8 mouse cellular contexts compared by ENCODE assay signal in the genomic region with DNA sequence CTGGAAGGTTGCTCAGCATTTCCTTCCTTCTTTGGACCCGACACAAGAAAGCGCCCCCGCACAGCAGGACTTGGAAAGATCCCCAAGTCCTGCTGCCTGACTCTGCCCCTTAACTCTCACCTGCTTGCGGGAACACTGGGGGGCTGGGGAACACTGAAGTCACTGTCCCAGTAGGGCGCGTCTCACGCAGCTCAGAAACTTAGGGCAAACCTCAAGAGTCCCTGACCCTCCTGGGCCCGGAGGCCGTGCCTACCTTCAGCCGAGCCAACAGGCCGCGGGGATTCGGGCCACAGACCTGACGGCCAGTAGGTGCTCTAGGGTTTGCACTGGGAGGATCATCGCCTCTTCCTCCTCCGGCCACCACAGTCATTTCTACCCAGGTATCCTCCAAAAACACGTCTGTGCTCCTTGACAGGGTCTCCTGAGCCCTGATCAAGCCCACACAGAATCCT. TPM values are rescaled to one million over a fixed set of nuclear protein-coding genes. Genes with fewer than 3 reads are reported as not detected.
DNase-seq lines count a peak whose midpoint lies in the region; ATAC-seq and TF ChIP-seq lines count a peak whose summit lies in the region.

No protein-coding gene starts in this region.

- peaks cover 33% of the 10 kb centered on the region for H3K4me1 ChIP-seq in heart, embryonic 16.5 days (ENCODE audit: control insufficient read depth, insufficient read depth, low read length)
- H3K4me1 ChIP-seq in liver, embryonic 14.5 days (replicated peaks; ENCODE audit: control insufficient read depth in 2 of 2, insufficient read depth in 2 of 2, low read length in 1 of 2): no peaks in the 10 kb centered on the region

- H3K4me3 ChIP-seq in heart, embryonic 16.5 days (ENCODE audit: low read length): peak overlapping the region; percentile 72
- H3K4me3 ChIP-seq in liver, embryonic 14.5 days (ENCODE audit: insufficient read depth in 1 of 2, low read depth in 2 of 2, low read length in 2 of 2): no peak overlapping the region; a peak in 1 of 4 replicates

- H3K36me3 ChIP-seq in heart, embryonic 16.5 days (ENCODE audit: control insufficient read depth, insufficient read depth): no peaks in the 10 kb centered on the region
- no peaks in the 10 kb centered on the region for H3K36me3 ChIP-seq in liver, embryonic 14.5 days (replicated peaks; ENCODE audit: control insufficient read depth, insufficient read depth, low read depth)

- no peak for TF ChIP-seq CTCF in liver, embryonic 14.5 days (IDR thresholded peaks at IDR 0.05; ENCODE audit: low read depth)

- H3K9me3 ChIP-seq in heart, embryonic 16.5 days (replicated peaks; ENCODE audit: control insufficient read depth, low read length): no peaks in the 10 kb centered on the region
- H3K9me3 ChIP-seq in liver, embryonic 14.5 days (ENCODE audit: control insufficient read depth, low read length): no peaks in the 10 kb centered on the region

- H3K27ac ChIP-seq in heart, embryonic 16.5 days (ENCODE audit: low read length): peak overlapping the region; percentile 76
- no peak overlapping the region for H3K27ac ChIP-seq in liver, embryonic 14.5 days

- TF ChIP-seq EP300 in liver, embryonic 14.5 days (IDR thresholded peaks at IDR 0.05; ENCODE audit: low read depth): no peak

- DNase-seq in cerebellum, postnatal 10 days: peak; percentile 26 to 47
- no peak for DNase-seq in cerebellum, adult 18-20 months
- DNase-seq in ZHBTc4 (ENCODE audit: low read depth, low spot score): peak; percentile 41
- DNase-seq in liver, embryonic 14.5 days (ENCODE audit: low read depth in 3 of 3, low spot score in 3 of 3): no peak
- DNase-seq in T-cell, adult 2 months (ENCODE audit: low spot score): no peak
- DNase-seq in ovary, adult 18-20 months (ENCODE audit: low spot score): no peak
- no peak for DNase-seq in cerebellum, adult 9-10 months

- H3K4me2 ChIP-seq in heart, embryonic 16.5 days (ENCODE audit: low read depth, low read length): peak overlapping the region; percentile 77
- peak overlapping the region; percentile 28; the same call in 1 of the 2 replicates for H3K4me2 ChIP-seq in liver, embryonic 14.5 days (ENCODE audit: low read depth)

- peaks cover 6% of the 10 kb centered on the region; the same call in 1 of the 2 replicates for H3K27me3 ChIP-seq in heart, embryonic 16.5 days (ENCODE audit: control insufficient read depth, insufficient read depth, low read length)
- H3K27me3 ChIP-seq in liver, embryonic 14.5 days (ENCODE audit: control insufficient read depth, insufficient read depth, low read length): peaks cover 30% of the 10 kb centered on the region

- peak overlapping the region; percentile 83 for H3K9ac ChIP-seq in heart, embryonic 16.5 days (ENCODE audit: low read length)
- H3K9ac ChIP-seq in liver, embryonic 14.5 days (replicated peaks): no peak overlapping the region

- no peak for ATAC-seq in heart, embryonic 16.5 days (replicated peaks; ENCODE audit: extremely low read depth, insufficient read depth, low FRiP score)
- ATAC-seq in liver, embryonic 14.5 days (ENCODE audit: insufficient read depth): no peak

- 3% methylated on average over 17 of the region's 17 CpGs for WGBS in heart, embryonic 16.5 days
- 8% methylated on average over 17 of the region's 17 CpGs for WGBS in liver, embryonic 14.5 days (ENCODE audit: insufficient replicate concordance)

RNA-seq across cellular contexts. Expression of a gene that starts 1.2 kb away (rescaled TPM):
- polyA plus RNA-seq in heart, embryonic 16.5 days (2015; fragmentation: Nextera tagmentation; extraction: Ambion mirVana): 13.5 and 15.8 TPM in 2 replicates
- polyA plus RNA-seq in liver, embryonic 14.5 days (2012; rRNA removed): 0.17 and 0.19 TPM in 2 replicates
- polyA plus RNA-seq in liver, embryonic 14.5 days (2014; fragmentation: Nextera tagmentation; extraction: Ambion mirVana): 0.03 and 0.27 TPM in 2 replicates

Comparison
In these comparisons a context has a peak if more than half of its experiments do, and no peak if none do; other contexts are left out.
1. DNase-seq: peak in cerebellum, postnatal 10 days (2 of 2) and ZHBTc4 (single experiment); none in cerebellum, adult 18-20 months (0 of 2), liver, embryonic 14.5 days (0 of 3), T-cell, adult 2 months (single experiment), ovary, adult 18-20 months (single experiment) and cerebellum, adult 9-10 months (single experiment).
2. RNA of a gene that starts 1.2 kb away (polyA plus RNA-seq): 13.5 to 15.8 TPM in heart, embryonic 16.5 days; 0.03 to 0.27 TPM in liver, embryonic 14.5 days; every median in the first group is over 10 times any median in the second.